Mouse (Mus musculus) MEL (cell line): Measurements from ENCODE around the gene Asb8. TPM values are rescaled to one million over a fixed set of nuclear protein-coding genes. Genes with fewer than 3 reads are reported as not detected.
A peak's percentile ranks its signal among the peaks of the same experiment; 100 is the strongest.

Experiments
- DNase-seq: peaks from one replicate; pipeline ENCODE4 v3.0.0; 2011; ENCODE audit warnings: low read depth, low spot score
- H3K27ac ChIP-seq: 2 replicates; pipeline ENCODE4 v1.5.1; 2012; ENCODE audit warnings: low read depth, mild to moderate bottlenecking, control low read depth, low read length, moderate library complexity; ENCODE audit not compliant: control insufficient read depth
- H3K27me3 ChIP-seq, 2 experiments: fragments of 150-350 bp in 1 of 2; sonication (generic) in 1 of 2; 2 replicates each; pipeline ENCODE4 v1.6.1; 2012; ENCODE audit warnings: low read length in 2 of 2, mild to moderate bottlenecking in 2 of 2, improper control_type of control experiment in 1 of 2, moderate library complexity in 1 of 2; ENCODE audit not compliant: insufficient read depth in 2 of 2, control insufficient read depth in 1 of 2
- H3K36me3 ChIP-seq, 2 experiments: 2 replicates each; pipeline ENCODE4 v1.6.1; 2012 to 2014; ENCODE audit warnings: low read length in 2 of 2, improper control_type of control experiment in 1 of 2, inconsistent platforms in 1 of 2, mild to moderate bottlenecking in 1 of 2; ENCODE audit not compliant: insufficient read depth in 2 of 2, control insufficient read depth in 1 of 2
- H3K4me1 ChIP-seq, 2 experiments: fragments of 150-350 bp in 1 of 2; sonication (generic) in 1 of 2; 2 replicates each; pipeline ENCODE4 v1.6.1; 2012; ENCODE audit warnings: low read length in 2 of 2, improper control_type of control experiment in 1 of 2, mild to moderate bottlenecking in 1 of 2; ENCODE audit not compliant: insufficient read depth in 2 of 2, control insufficient read depth in 1 of 2
- H3K4me3 ChIP-seq, 2 experiments: fragments of 150-350 bp in 1 of 2; sonication (generic) in 1 of 2; 2 replicates each; pipeline ENCODE4 v1.5.1; 2012; ENCODE audit warnings: low read depth in 2 of 2, low read length in 2 of 2, mild to moderate bottlenecking in 2 of 2, moderate library complexity in 2 of 2, control low read depth in 1 of 2, improper control_type of control experiment in 1 of 2; ENCODE audit not compliant: control insufficient read depth in 1 of 2, insufficient read depth in 1 of 2
- H3K79me2 ChIP-seq: 2 replicates; pipeline ENCODE4 v1.6.1; 2012; ENCODE audit warnings: mild to moderate bottlenecking, low read length, moderate library complexity; ENCODE audit not compliant: control insufficient read depth, poor library complexity, insufficient read depth
- H3K9ac ChIP-seq: 2 replicates; pipeline ENCODE4 v1.6.1; 2012; ENCODE audit warnings: low read depth, mild to moderate bottlenecking, control low read depth, low read length, moderate library complexity; ENCODE audit not compliant: control insufficient read depth, poor library complexity, severe bottlenecking
- H3K9me3 ChIP-seq: fragments of 150-350 bp; sonication (generic); replicated peaks from 2 replicates; pipeline ENCODE4 v1.6.1; 2012; ENCODE audit warnings: mild to moderate bottlenecking, low read length, improper control_type of control experiment, moderate library complexity; ENCODE audit not compliant: insufficient read depth
- BHLHE40 ChIP-seq: IDR thresholded peaks from 2 replicates; pipeline ENCODE4 v1.6.1; 2012; ENCODE audit warnings: low read depth, mild to moderate bottlenecking, inconsistent platforms, low read length, improper control_type of control experiment, borderline replicate concordance
- CHD2 ChIP-seq: IDR thresholded peaks from 2 replicates; pipeline ENCODE4 v1.6.1; 2011; ENCODE audit warnings: low read length, improper control_type of control experiment
- CTCF ChIP-seq, 3 experiments: IDR thresholded peaks in 2 of 3; conservative IDR thresholded peaks in 1 of 3; 2 replicates each; pipeline ENCODE4 v1.5.1; 2011 to 2012; ENCODE audit warnings: low read length in 3 of 3, low read depth in 2 of 3, mild to moderate bottlenecking in 2 of 3, improper control_type of control experiment in 1 of 3, inconsistent platforms in 1 of 3, mixed read lengths in 1 of 3, moderate library complexity in 1 of 3; ENCODE audit not compliant: control insufficient read depth in 1 of 3, insufficient read depth in 1 of 3, poor library complexity in 1 of 3, severe bottlenecking in 1 of 3
- E2F4 ChIP-seq: IDR thresholded peaks from 2 replicates; pipeline ENCODE4 v1.6.1; 2011; ENCODE audit warnings: low read depth, low read length, improper control_type of control experiment, borderline replicate concordance
- ELF1 ChIP-seq: IDR thresholded peaks from 2 replicates; pipeline ENCODE4 v1.6.1; 2014; ENCODE audit warnings: low read depth, mild to moderate bottlenecking, inconsistent platforms, low read length, improper control_type of control experiment, moderate library complexity
- EP300 ChIP-seq, 2 experiments: IDR thresholded peaks; 2 replicates each; pipeline ENCODE4 v1.6.1; 2011; ENCODE audit warnings: improper control_type of control experiment in 2 of 2, low read length in 2 of 2, low read depth in 1 of 2, mild to moderate bottlenecking in 1 of 2
- ETS1 ChIP-seq: IDR thresholded peaks from 2 replicates; pipeline ENCODE4 v1.6.1; 2012; ENCODE audit warnings: low read depth, mild to moderate bottlenecking, inconsistent platforms, low read length, improper control_type of control experiment, moderate library complexity
- GABPA ChIP-seq: IDR thresholded peaks from 2 replicates; pipeline ENCODE4 v1.6.1; 2012; ENCODE audit warnings: low read depth, mild to moderate bottlenecking, inconsistent platforms, low read length, improper control_type of control experiment, moderate library complexity
- GATA1 ChIP-seq: IDR thresholded peaks from 2 replicates; pipeline ENCODE4 v1.6.1; 2011; ENCODE audit warnings: low read depth, low read length, improper control_type of control experiment
- HCFC1 ChIP-seq: IDR thresholded peaks from 2 replicates; pipeline ENCODE4 v1.6.1; 2012; ENCODE audit warnings: low read depth, mild to moderate bottlenecking, inconsistent platforms, low read length, improper control_type of control experiment, moderate library complexity
- JUND ChIP-seq: IDR thresholded peaks from 2 replicates; pipeline ENCODE4 v1.6.1; 2011; ENCODE audit warnings: low read depth, mild to moderate bottlenecking, improper control_type of control experiment, low read length
- KAT2A ChIP-seq: conservative IDR thresholded peaks from 2 replicates; pipeline ENCODE4 v1.6.1; 2012; ENCODE audit warnings: low read depth, low read length, improper control_type of control experiment, inconsistent platforms
- MAFK ChIP-seq: IDR thresholded peaks from 2 replicates; pipeline ENCODE4 v1.6.1; 2011; ENCODE audit warnings: low read depth, mild to moderate bottlenecking, low read length, improper control_type of control experiment, borderline replicate concordance
- MAX ChIP-seq: IDR thresholded peaks from 2 replicates; pipeline ENCODE4 v1.6.1; 2011; ENCODE audit warnings: low read length, improper control_type of control experiment
- MAZ ChIP-seq: IDR thresholded peaks from 2 replicates; pipeline ENCODE4 v1.6.1; 2012; ENCODE audit warnings: low read depth, mild to moderate bottlenecking, inconsistent platforms, low read length, improper control_type of control experiment
- MXI1 ChIP-seq: IDR thresholded peaks from 2 replicates; pipeline ENCODE4 v1.6.1; 2011; ENCODE audit warnings: mild to moderate bottlenecking, low read depth, low read length, improper control_type of control experiment
- MYC ChIP-seq: IDR thresholded peaks from 2 replicates; pipeline ENCODE4 v1.6.1; 2011; ENCODE audit warnings: low read depth, mild to moderate bottlenecking, low read length, improper control_type of control experiment, moderate library complexity
- NELFE ChIP-seq: IDR thresholded peaks from 2 replicates; pipeline ENCODE4 v1.6.1; 2011; ENCODE audit warnings: low read depth, low read length, improper control_type of control experiment
- RAD21 ChIP-seq: IDR thresholded peaks from 2 replicates; pipeline ENCODE4 v1.6.1; 2011; ENCODE audit warnings: mild to moderate bottlenecking, low read depth, low read length, improper control_type of control experiment
- RCOR1 ChIP-seq: IDR thresholded peaks from 2 replicates; pipeline ENCODE4 v1.6.1; 2012; ENCODE audit warnings: low read depth, mild to moderate bottlenecking, inconsistent platforms, low read length, improper control_type of control experiment
- SIN3A ChIP-seq: IDR thresholded peaks from 2 replicates; pipeline ENCODE4 v1.6.1; 2012; ENCODE audit warnings: low read length, improper control_type of control experiment, inconsistent platforms
- TAL1 ChIP-seq: IDR thresholded peaks from 2 replicates; pipeline ENCODE4 v1.6.1; 2012; ENCODE audit warnings: mild to moderate bottlenecking, inconsistent platforms, low read length, moderate library complexity, mixed read lengths
- TCF12 ChIP-seq: IDR thresholded peaks from 2 replicates; pipeline ENCODE4 v1.6.1; 2014; ENCODE audit warnings: low read depth, mild to moderate bottlenecking, inconsistent platforms, low read length, improper control_type of control experiment, moderate library complexity
- USF1 ChIP-seq: IDR thresholded peaks from 2 replicates; pipeline ENCODE4 v1.6.1; 2014; ENCODE audit warnings: low read depth, mild to moderate bottlenecking, inconsistent platforms, low read length, improper control_type of control experiment, moderate library complexity
- USF2 ChIP-seq, 2 experiments: IDR thresholded peaks; 2 replicates each; pipeline ENCODE4 v1.6.1; 2011 to 2012; ENCODE audit warnings: improper control_type of control experiment in 2 of 2, low read length in 2 of 2, borderline replicate concordance in 1 of 2, inconsistent platforms in 1 of 2, low read depth in 1 of 2, mild to moderate bottlenecking in 1 of 2; ENCODE audit not compliant: insufficient read depth in 1 of 2
- ZNF384 ChIP-seq: IDR thresholded peaks from 2 replicates; pipeline ENCODE4 v1.6.1; 2012; ENCODE audit warnings: low read depth, mild to moderate bottlenecking, inconsistent platforms, low read length, improper control_type of control experiment
- polyA plus RNA-seq, 2 experiments: library from polyadenylated mRNA; stranded (reverse) in 1 of 2; unstranded in 1 of 2; fragments of >175 nt in 1 of 2; fragments of >200 nt in 1 of 2; gene quantifications; 2 replicates each; pipeline versions ENCODE4 v1.2.1 to v1.2.4; 2012; ENCODE audit warnings: low replicate concordance in 2 of 2, low read depth in 1 of 2; ENCODE audit not compliant: insufficient read length in 2 of 2, insufficient read depth in 1 of 2, missing spikeins in 1 of 2
- total RNA-seq: library from RNA; depleted of rRNA; stranded (reverse); fragments of 300-350 nt; gene quantifications from 2 replicates; pipeline ENCODE4 v1.2.3, GENCODE M21; 2012

Asb8 gene
- total and polyA plus RNA-seq, 3 experiments = 33.1 to 38.2 TPM; not detected in 1

- H3K4me3 ChIP-seq = no peak overlapping the region
- TF ChIP-seq RAD21 (no peak), CHD2 (no peak), E2F4 (no peak), HCFC1 (no peak)
- TF ChIP-seq, all 39 proteins: peak for 0
- no peak for DNase-seq
- H3K9me3 ChIP-seq = no peaks in the 10 kb centered on the region
- H3K27ac ChIP-seq = no peak overlapping the region
- H3K27me3 ChIP-seq = no peaks in the 10 kb centered on the region
- peaks cover 22% of the 10 kb centered on the region in 2 experiments for H3K4me1 ChIP-seq
- H3K36me3 ChIP-seq = peaks cover 19 to 50% of the 10 kb centered on the region in 2 experiments
- no peak overlapping the region for H3K9ac ChIP-seq
- H3K79me2 ChIP-seq = no peaks in the 10 kb centered on the region
These were observed 46.1 kb downstream of the Asb8 start for GRCm38 (mm10) chr15:98119363-98119762.

- H3K4me1 ChIP-seq = peaks cover 31 to 33% of the 10 kb centered on the region in 2 experiments
- no peaks in the 10 kb centered on the region for H3K79me2 ChIP-seq
- peak overlapping the region; percentile 69 for H3K27ac ChIP-seq
- no peak overlapping the region for H3K4me3 ChIP-seq
- no peaks in the 10 kb centered on the region for H3K9me3 ChIP-seq
- DNase-seq = peak; percentile 86
- H3K9ac ChIP-seq = peak overlapping the region; percentile 1; the same call in 1 of the 2 replicates
- H3K27me3 ChIP-seq = no peaks in the 10 kb centered on the region
- TF ChIP-seq GATA1 = peak; percentile 90
- TF ChIP-seq USF2 (IDR thresholded peaks at IDR 0.05; ENCODE audit: borderline replicate concordance in 1 of 2, insufficient read depth in 1 of 2, low read depth in 1 of 2, low read length in 2 of 2) = no peak
- TF ChIP-seq RAD21 = no peak
- TF ChIP-seq MYC = peak; percentile 84; the same call in 1 of the 2 replicates
- TF ChIP-seq TAL1 = peak; percentile 95
- TF ChIP-seq SIN3A = peak; percentile 80; the same call in 1 of the 2 replicates
- TF ChIP-seq JUND = no peak
- no peak for TF ChIP-seq HCFC1
- TF ChIP-seq ZNF384 = peak; percentile 94
- no peak for TF ChIP-seq KAT2A
- peak; percentile 81 for TF ChIP-seq ETS1
- no peak for TF ChIP-seq BHLHE40
- peak; percentile 90 to 94 for TF ChIP-seq EP300 (IDR thresholded peaks at IDR 0.05; ENCODE audit: low read depth in 1 of 2, low read length in 2 of 2)
- TF ChIP-seq MAX = 0 out of 2 replicates have a peak, but pooled peaks have one; percentile 53
- TF ChIP-seq ELF1 = no peak
- TF ChIP-seq TCF12 = peak; percentile 95
- TF ChIP-seq MAFK = no peak
- no peak for TF ChIP-seq GABPA
- TF ChIP-seq RCOR1 = peak; percentile 79
- TF ChIP-seq CTCF (IDR thresholded peaks at IDR 0.05 in 2 of 3, conservative IDR thresholded peaks at IDR 0.05 in 1 of 3; ENCODE audit: control insufficient read depth in 1 of 3, insufficient read depth in 1 of 3, low read depth in 2 of 3, low read length in 3 of 3, poor library complexity in 1 of 3, severe bottlenecking in 1 of 3) = no peak
- 0 out of 2 replicates have a peak, but pooled peaks have one; percentile 15 for TF ChIP-seq MAZ
- TF ChIP-seq USF1 = peak; percentile 30; the same call in 1 of the 2 replicates
- peak; percentile 7; the same call in 1 of the 2 replicates for TF ChIP-seq NELFE
- peak; percentile 80 for TF ChIP-seq MXI1
- peaks cover 27 to 35% of the 10 kb centered on the region in 2 experiments for H3K36me3 ChIP-seq
These were observed 49.1 kb downstream of the Asb8 start for GRCm38 (mm10) chr15:98116287-98116686.
